Mouse (Mus musculus): Measurements from ENCODE around the gene Tesk2. TPM values are rescaled to one million over a fixed set of nuclear protein-coding genes. Genes with fewer than 3 reads are reported as not detected.
"Not testable (repeated sequence)": the region's sequence is repeated elsewhere in the genome, so short reads cannot be mapped to it uniquely, and the experiment has no call there.

Gene Tesk2
- 0.66 and 1.1 TPM in 2 replicates for polyA plus RNA-seq (2012; ENCODE audit: insufficient read depth, low replicate concordance)

DNA sequence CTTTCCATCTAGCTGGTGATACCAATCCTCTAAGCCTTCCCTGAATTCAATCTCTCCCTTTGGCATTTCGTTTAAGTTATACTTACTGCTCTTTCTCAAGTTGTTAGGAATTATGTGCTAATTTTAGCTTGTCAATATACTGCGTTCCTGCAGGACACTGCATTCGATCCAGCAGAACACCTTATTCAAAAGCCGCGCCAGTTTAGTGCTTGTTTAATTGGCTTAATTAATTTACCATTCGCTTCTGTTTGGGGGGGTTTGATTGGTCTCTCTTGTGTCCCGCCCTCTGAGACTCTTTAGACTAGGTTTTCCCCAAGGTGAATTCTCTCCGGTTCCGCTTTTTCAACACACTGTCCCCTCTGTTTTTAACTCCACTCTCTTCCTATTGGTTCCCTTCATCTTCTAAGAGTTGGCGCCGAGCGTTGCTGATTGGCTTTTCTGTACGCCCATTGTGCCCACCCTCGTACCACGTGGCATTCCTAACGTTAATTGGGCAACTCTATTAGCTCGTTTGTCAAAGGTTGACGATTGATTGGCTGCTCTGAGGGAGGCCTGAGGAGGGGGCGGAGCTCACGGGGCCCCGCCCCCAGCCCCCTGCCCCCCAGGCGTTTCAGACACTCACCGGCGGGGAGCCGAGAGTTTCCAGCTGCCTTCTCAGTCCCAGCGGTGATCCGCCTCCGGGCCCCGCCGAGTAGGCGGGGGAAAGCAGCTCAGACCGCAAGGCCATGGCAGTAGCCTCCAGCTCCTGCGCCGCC is at the start of gene Tesk2:
Gene Tesk2, plus strand, starts transcription at position 606 of the 755 bp plus-strand sequence.
- Histone ChIP-seq H3K27me3 (replicated peaks) (peaks cover 5% of the 10 kb centered on the region), H3K4me1 (peaks cover 21% of the 10 kb centered on the region), H3K9me3 (no peaks in the 10 kb centered on the region), H3K4me3 (replicated peaks) (peak within 1 kb of the TSS; percentile 94), H3K36me3 (replicated peaks; ENCODE audit: low read length) (peaks cover 5% of the 10 kb centered on the region)
- no peak for TF ChIP-seq GATA1 (IDR thresholded peaks at IDR 0.05; ENCODE audit: borderline replicate concordance, low read length)
- no peak for TF ChIP-seq FLI1 (IDR thresholded peaks at IDR 0.05; ENCODE audit: low read length)

DNA sequence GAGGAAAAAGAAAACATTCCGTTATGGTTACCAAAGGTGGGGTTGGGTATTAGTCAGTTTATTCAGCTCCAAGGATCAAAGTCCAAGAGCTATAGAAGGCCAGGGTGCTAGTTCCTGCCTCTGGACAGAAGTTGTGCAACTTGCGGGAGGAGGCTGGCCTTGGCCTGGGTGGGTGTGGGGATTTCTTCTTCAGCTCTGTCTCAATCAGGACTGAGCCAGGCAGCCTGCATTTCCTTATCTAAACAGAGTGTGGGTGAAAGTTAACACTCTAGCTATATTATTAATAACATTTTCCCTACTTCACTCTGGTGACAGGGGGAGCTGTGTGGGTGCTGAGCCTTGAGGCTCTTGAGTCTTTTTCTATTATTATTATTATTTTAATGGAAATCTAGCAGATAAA is 48.0 kb upstream of the Tesk2 start:
- Histone ChIP-seq H3K36me3 (replicated peaks; ENCODE audit: low read length) (no peaks in the 10 kb centered on the region), H3K9me3 (no peaks in the 10 kb centered on the region)
- TF ChIP-seq GATA1 (IDR thresholded peaks at IDR 0.05; ENCODE audit: borderline replicate concordance, low read length) (no peak), FLI1 (IDR thresholded peaks at IDR 0.05; ENCODE audit: low read length) (no peak)

DNA sequence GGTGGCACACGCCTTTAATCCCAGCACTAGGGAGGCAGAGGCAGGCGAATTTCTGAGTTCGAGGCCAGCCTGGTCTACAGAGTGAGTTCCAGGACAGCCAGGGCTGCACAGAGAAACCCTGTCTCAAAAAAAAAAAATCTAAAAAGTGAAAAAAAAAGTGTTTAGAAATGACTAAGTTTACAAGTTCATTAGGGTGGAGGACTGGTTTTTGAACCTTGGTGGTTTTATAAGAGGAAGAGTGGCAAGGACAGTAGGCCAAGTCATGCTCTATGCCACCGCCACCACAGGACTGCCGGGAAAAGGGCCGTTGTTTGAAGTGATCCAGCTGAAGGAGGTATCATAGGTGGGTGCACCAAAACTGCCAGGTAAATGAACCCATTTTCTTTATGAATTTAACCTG is 46.0 kb upstream of the Tesk2 start:
- H3K27me3 ChIP-seq (replicated peaks): peaks cover 14% of the 10 kb centered on the region
- peaks cover 41% of the 10 kb centered on the region for H3K4me1 ChIP-seq
- H3K9me3 ChIP-seq; H3K4me3 ChIP-seq (replicated peaks); H3K36me3 ChIP-seq (replicated peaks; ENCODE audit: low read length): not testable (repeated sequence)

More for the DNA sequence above, 48.0 kb upstream of the Tesk2 start:
- H3K27me3 ChIP-seq (replicated peaks): peaks cover 16% of the 10 kb centered on the region
- H3K4me1 ChIP-seq: peaks cover 41% of the 10 kb centered on the region
- no peak overlapping the region for H3K4me3 ChIP-seq (replicated peaks)

DNA sequence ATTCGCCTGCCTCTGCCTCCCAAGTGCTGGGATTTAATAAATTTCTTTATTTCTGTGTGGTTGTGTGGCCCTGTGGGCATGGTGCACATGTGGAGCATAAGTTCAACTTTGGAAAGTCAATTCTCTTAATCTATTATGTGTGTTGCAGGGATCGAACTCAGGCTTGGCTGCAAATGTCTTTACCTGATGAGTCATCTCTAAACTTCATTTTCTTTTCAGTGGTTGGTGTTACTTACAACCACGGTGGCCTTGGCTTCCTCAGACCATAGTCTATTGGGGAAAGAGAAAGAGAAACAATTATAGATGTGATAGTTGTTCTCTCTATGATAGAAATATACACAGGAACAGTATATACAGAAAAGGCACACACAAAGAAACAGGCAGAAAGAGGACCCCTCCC is 44.7 kb upstream of the Tesk2 start:
- Histone ChIP-seq H3K4me1 (peaks cover 41% of the 10 kb centered on the region), H3K27me3 (replicated peaks) (peaks cover 7% of the 10 kb centered on the region), H3K4me3 (replicated peaks) (no peak overlapping the region), H3K36me3 (replicated peaks; ENCODE audit: low read length) (no peaks in the 10 kb centered on the region), H3K9me3 (no peaks in the 10 kb centered on the region)
- TF ChIP-seq GATA1 (IDR thresholded peaks at IDR 0.05; ENCODE audit: borderline replicate concordance, low read length) (no peak), FLI1 (IDR thresholded peaks at IDR 0.05; ENCODE audit: low read length) (no peak)

DNA sequence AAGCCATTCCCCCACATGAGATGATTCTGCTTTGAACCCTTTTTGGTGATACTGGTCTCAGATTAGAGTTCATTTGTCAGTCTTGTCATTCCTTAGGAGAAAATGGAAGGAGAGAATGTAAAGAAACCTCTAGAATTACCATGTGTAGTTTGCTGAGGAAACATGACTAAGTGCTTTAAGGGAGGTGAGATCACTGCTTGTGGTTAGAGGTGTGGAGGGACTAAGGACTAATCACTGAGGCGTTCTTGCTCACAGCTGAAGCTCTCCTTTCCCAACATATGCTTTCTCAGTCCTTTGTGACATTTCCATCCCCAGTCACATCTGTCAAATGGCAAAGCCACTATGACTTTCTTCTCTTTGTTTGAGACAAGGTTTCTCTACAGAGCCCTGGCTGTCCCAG is 42.9 kb upstream of the Tesk2 start:
- no peak overlapping the region for H3K4me3 ChIP-seq (replicated peaks)
- H3K36me3 ChIP-seq (replicated peaks; ENCODE audit: low read length): no peaks in the 10 kb centered on the region
- H3K27me3 ChIP-seq (replicated peaks): peaks cover 7% of the 10 kb centered on the region
- TF ChIP-seq FLI1 (IDR thresholded peaks at IDR 0.05; ENCODE audit: low read length): no peak
- TF ChIP-seq GATA1 (IDR thresholded peaks at IDR 0.05; ENCODE audit: borderline replicate concordance, low read length): no peak
- H3K4me1 ChIP-seq: peaks cover 40% of the 10 kb centered on the region
- H3K9me3 ChIP-seq: no peaks in the 10 kb centered on the region

DNA sequence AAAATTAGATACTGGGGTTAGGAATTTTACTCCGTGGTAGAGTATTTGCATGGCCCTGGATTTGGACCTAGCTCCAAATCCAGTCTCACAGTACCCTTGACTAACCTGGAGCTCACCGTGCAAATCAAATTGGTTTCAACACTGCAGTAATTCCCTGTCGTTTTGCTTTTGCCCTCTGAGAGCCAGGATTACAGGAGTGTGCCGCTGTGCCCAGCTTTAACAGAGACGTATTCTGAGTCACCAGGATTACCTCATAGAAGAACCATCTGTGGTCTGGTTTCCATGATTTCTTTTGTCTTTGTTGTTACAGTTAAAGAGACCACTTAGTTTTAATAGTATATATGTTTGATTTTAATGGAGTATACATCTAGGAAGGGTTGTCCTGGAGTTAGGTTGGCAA is 41.6 kb upstream of the Tesk2 start:
- Histone ChIP-seq H3K36me3 (replicated peaks; ENCODE audit: low read length) (no peaks in the 10 kb centered on the region), H3K4me1 (peaks cover 41% of the 10 kb centered on the region), H3K4me3 (replicated peaks) (no peak overlapping the region), H3K27me3 (replicated peaks) (peaks cover 7% of the 10 kb centered on the region), H3K9me3 (no peaks in the 10 kb centered on the region)
- TF ChIP-seq FLI1 (IDR thresholded peaks at IDR 0.05; ENCODE audit: low read length) (no peak), GATA1 (IDR thresholded peaks at IDR 0.05; ENCODE audit: borderline replicate concordance, low read length) (no peak)

DNA sequence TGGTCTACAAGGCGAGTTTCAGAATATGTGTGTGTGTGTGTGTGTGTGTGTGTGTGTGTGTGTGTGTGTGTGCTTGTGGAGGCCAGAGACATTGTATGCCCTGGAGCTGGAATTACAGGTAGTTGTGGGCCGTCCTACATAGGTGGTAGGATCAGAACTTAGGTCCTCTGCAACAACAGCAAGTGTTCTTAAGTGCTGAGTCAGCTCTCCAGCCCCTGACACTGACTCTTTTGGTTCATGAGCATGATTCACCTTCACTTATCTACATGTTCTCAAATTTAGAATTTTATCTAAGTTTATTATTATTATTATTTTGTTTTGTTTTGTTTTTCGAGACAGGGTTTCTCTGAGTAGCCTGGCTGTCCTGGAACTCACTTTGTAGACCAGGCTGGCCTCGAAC is 40.2 kb upstream of the Tesk2 start:
- not testable (repeated sequence) for H3K27me3 ChIP-seq (replicated peaks); H3K9me3 ChIP-seq; H3K4me3 ChIP-seq (replicated peaks); H3K36me3 ChIP-seq (replicated peaks; ENCODE audit: low read length)
- H3K4me1 ChIP-seq: peaks cover 53% of the 10 kb centered on the region

DNA sequence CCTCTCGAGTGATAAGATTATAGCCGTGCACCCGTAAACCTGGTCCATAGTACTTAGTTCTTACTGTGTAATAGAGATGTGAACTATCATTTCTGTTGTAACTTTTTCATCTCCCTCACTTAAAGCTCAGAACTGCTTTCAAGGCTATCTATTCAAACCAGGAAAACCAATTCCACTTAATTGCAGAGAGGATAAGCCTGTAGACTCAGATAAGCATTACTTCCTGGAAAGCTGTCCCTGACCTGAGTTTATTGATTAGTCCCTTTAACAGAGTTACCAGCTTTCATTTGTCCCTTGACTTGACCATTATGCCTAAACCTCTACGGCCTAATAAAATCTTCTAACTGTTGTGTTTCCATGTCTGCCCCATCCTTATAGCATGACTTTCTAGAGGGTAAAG is 36.8 kb upstream of the Tesk2 start:
- Histone ChIP-seq H3K4me1 (peaks cover 48% of the 10 kb centered on the region), H3K9me3 (no peaks in the 10 kb centered on the region), H3K27me3 (replicated peaks) (no peaks in the 10 kb centered on the region), H3K4me3 (replicated peaks) (no peak overlapping the region), H3K36me3 (replicated peaks; ENCODE audit: low read length) (peaks cover 18% of the 10 kb centered on the region)
- TF ChIP-seq GATA1 (IDR thresholded peaks at IDR 0.05; ENCODE audit: borderline replicate concordance, low read length) (no peak), FLI1 (IDR thresholded peaks at IDR 0.05; ENCODE audit: low read length) (no peak)

DNA sequence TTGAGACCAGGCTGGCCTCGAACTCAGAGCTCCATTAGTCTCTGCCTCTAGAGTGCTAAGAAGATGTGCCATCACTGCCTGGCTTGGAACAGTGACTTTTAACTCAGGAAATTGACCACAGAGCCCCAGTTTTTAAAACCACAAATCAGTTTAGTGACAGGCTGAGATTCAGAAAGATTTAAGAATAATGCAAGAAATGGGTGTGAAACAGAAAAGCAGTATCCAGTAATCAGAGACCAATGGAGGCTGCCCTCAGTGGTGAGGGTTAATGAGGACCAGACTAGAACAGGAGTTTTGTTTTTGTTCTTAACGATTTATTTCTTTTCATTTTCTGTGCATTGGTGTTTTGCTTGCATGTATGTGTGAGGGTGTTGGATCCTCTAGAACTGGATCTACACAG is 36.1 kb upstream of the Tesk2 start:
- Histone ChIP-seq H3K4me3 (replicated peaks) (peak overlapping the region; percentile 95), H3K9me3 (no peaks in the 10 kb centered on the region), H3K27me3 (replicated peaks) (no peaks in the 10 kb centered on the region), H3K4me1 (peaks cover 55% of the 10 kb centered on the region), H3K36me3 (replicated peaks; ENCODE audit: low read length) (peaks cover 26% of the 10 kb centered on the region)
- TF ChIP-seq GATA1 (IDR thresholded peaks at IDR 0.05; ENCODE audit: borderline replicate concordance, low read length) (no peak), FLI1 (IDR thresholded peaks at IDR 0.05; ENCODE audit: low read length) (no peak)

DNA sequence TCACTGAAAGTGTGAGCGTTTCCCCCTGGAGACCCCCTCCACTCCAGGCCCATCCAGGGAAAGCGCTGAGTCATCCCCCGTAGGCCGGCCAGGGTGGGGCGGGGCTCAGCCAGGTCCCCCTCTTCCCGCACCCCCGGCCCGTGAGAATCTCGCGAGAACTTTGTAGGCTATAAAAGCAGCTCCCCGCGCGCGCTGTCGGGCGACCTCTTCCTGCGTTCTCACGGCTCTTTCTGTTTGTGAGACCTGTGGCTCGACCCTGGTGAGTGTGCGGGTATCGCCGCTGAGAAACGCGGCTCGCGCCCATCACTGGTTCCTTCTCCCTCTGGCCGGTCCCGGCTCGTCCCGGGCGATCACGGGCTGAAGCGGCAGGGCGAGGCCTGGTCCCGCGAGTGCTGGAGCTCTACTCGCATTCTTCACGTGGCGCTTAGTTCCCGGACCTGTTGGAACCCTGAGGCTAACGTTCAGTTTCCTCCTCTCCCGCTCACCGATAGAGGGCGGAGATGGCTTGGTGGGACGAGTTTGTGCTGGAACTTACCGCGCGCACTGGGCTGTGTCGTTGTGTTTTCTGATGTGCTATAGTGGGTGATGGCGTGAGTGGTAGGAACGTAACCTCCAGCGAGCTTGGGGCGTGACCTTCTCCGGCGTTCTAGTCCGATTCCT is 35.2 kb upstream of the Tesk2 start, which contains the start of gene Prdx1:
Gene Prdx1, plus strand, starts transcription at position 143 of the 660 bp plus-strand sequence.
- H3K4me1 ChIP-seq: peaks cover 55% of the 10 kb centered on the region
- no peaks in the 10 kb centered on the region for H3K9me3 ChIP-seq
- no peaks in the 10 kb centered on the region for H3K27me3 ChIP-seq (replicated peaks)
- peaks cover 32% of the 10 kb centered on the region for H3K36me3 ChIP-seq (replicated peaks; ENCODE audit: low read length)
- no peak for TF ChIP-seq GATA1 (IDR thresholded peaks at IDR 0.05; ENCODE audit: borderline replicate concordance, low read length)
- H3K4me3 ChIP-seq (replicated peaks): peak within 1 kb of the TSS; percentile 95
